Mouse (Mus musculus) adrenal gland, postnatal 14 days (tissue): ENCODE measurements around the gene Cgnl1. TPM values are rescaled to one million over a fixed set of nuclear protein-coding genes. Genes with fewer than 3 reads are reported as not detected.

Experiments used
- DNase-seq: peaks from one replicate; pipeline ENCODE4 v3.0.0; 2021; ENCODE audit warnings: mixed read lengths
- long read RNA-seq, 2 experiments: library from polyadenylated mRNA; stranded (forward); transcript quantifications; one replicate each; pipeline ENCODE4 v2.0.0; 2021
- total RNA-seq: library from RNA; stranded (reverse); gene quantifications from 2 replicates; pipeline ENCODE4 v1.2.3, GENCODE M21; 2021

The Cgnl1 gene
- total RNA-seq, result 64.8 and 67.3 TPM in 2 replicates
- long read RNA-seq, experiment 1, full-length matches to known transcripts, result 3 of 19 reads
- long read RNA-seq, experiment 1, partial matches to known transcripts, result 2 of 19 reads
- long read RNA-seq, experiment 1, other reads (novel, unspliced or antisense), result 14 of 19 reads
- long read RNA-seq, experiment 2, full-length matches to known transcripts, result 5 of 13 reads
- long read RNA-seq, experiment 2, partial matches to known transcripts, result 1 of 13 reads
- long read RNA-seq, experiment 2, other reads (novel, unspliced or antisense), result 7 of 13 reads

- peak; percentile 85 for DNase-seq
These were observed at the start of gene Cgnl1 for GRCm38 (mm10) chr9:71770991-71771767. Gene Cgnl1, minus strand, starts transcription at chr9:71771602.

GRCm38 (mm10) chr9:71818453-71818852 lies 47.1 kb upstream of the Cgnl1 start:
- no peak for DNase-seq

GRCm38 (mm10) chr9:71816121-71816520 lies 44.7 kb upstream of the Cgnl1 start:
- DNase-seq, result no peak

- DNase-seq, result no peak
These were observed 42.2 kb upstream of the Cgnl1 start for GRCm38 (mm10) chr9:71813565-71813964.

- no peak for DNase-seq
These were observed 41.5 kb upstream of the Cgnl1 start for GRCm38 (mm10) chr9:71812914-71813313.

- no peak for DNase-seq
These were observed 41.0 kb upstream of the Cgnl1 start for GRCm38 (mm10) chr9:71812402-71812801.

DNA sequence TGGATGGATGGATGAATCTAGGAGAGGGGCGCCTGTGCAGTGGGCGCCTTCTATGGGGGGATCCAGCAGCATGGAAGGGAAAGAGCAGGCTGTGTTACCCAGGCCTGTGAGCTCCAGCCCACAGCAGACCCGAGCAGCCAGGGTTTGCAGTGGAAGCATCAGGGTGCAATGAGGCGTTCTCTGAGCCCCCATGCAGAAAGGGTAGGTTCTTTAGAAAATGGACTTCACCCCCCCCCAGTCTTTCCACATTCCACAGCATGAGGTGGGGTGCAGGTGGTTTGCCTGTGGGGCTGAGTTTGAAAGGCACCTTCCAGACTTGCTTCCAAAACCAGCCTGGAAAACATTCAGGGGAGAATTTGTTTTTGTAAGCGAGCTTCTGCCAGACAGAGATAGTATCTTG lies 40.0 kb upstream of the Cgnl1 start:
- DNase-seq, result no peak

GRCm38 (mm10) chr9:71810723-71811122 lies 39.3 kb upstream of the Cgnl1 start:
- no peak for DNase-seq

GRCm38 (mm10) chr9:71808640-71809254 lies 37.3 kb upstream of the Cgnl1 start:
- DNase-seq, result no peak

- no peak for DNase-seq
These were observed 36.4 kb upstream of the Cgnl1 start for GRCm38 (mm10) chr9:71807801-71808200.

- DNase-seq, result peak; percentile 90
These were observed 35.0 kb upstream of the Cgnl1 start for GRCm38 (mm10) chr9:71806422-71806805.

DNA sequence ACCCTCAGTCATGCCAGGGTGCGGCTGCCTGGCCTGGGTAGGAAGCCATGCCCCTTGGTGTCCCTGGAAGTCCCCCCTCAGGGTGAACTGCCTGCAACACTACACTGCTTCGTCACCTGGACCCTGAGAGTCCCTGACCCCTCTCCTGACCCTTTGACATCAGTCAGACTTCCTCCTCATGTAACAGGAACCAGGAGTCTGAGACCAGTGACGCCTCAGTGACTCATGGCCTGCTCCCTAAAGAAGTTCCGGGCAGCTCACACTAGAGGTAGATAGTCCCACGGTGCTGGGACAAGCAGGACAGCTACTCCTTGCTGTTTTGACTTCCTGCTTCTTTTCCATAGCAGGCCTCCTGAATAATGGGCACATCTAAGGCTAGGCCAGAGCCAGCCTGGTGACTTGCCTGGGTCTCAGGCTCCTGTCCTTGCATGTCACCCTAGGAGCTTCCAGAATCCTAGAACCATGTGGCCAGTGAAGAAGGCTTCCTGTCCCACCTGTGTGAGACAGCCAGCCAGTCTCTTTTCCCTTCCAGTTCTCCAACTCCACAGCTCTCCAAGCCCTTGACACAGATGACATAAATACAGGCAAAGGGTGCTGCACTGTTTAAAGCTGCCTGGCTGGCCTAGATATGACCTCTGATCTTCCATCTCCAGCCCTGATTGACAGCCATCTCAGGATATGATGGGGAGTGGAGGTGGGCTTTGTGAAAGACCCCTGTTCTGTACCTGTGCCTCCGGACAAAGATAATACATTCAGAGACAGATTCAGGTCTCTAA lies 34.4 kb upstream of the Cgnl1 start:
- no peak for DNase-seq

- no peak for DNase-seq
These were observed 32.7 kb upstream of the Cgnl1 start for GRCm38 (mm10) chr9:71804116-71804515.

- DNase-seq, result no peak
These were observed 31.9 kb upstream of the Cgnl1 start for GRCm38 (mm10) chr9:71803281-71803680.

DNA sequence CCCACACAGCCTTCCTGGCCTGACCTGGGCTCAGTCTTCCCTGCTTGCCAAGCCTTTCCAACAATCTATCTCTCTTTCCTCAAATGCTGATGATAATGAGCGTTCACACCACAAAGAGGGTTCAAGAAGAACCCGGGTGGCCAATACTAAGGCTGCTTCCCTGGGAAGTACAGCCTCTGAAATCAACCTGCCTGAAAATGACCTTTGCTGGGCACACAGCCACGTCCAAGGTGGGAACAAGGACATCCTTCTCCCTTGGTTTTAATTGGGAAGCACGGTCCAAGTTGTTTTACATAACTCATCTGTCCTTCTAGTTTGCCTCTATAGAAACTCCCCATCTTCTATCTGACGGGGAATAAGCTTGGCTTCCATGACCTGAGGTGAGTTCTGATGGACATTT lies 28.2 kb upstream of the Cgnl1 start:
- DNase-seq, result no peak

- DNase-seq, result no peak
These were observed 26.8 kb upstream of the Cgnl1 start for GRCm38 (mm10) chr9:71798176-71798575.

DNA sequence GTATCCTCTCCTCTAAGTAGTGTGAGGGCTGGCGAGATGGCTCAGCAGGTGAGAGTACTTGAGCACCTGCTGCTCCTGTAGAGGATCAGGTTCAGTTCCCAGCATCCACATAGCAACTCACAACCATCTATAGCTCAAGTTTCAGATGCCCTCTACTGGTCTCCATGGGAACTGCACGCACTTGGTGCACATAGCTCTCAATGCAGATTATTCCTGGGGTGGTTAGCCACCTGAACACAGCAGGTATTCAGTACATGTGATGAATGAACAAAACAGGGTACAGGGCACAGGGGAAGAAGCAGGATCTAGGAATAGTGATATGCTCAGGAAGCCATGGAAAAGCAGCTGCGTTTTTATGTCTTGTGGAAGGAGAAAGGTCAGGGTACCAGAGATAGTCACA lies 6.0 kb upstream of the Cgnl1 start:
- DNase-seq, result no peak

DNA sequence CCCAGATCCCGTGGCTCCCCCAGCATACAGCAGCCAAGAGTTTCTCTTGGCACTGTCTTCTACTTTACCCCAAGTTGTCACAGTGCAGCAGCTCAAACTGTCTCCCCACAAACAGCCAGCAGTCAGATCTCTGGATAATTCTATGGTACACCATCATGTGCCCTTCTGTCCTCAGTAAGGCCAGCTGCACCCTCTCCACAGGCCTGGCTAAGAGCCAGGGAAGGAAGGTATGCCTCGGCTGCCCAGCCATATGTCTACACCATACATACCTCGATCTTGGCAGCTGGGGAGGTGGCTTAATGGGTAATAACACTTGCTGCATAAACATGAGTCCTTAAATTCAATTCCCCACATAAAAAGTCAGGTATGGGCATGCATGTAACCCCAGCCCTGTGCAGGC lies 4.9 kb upstream of the Cgnl1 start:
- no peak for DNase-seq

- no peak for DNase-seq
These were observed 2.2 kb upstream of the Cgnl1 start for GRCm38 (mm10) chr9:71773563-71773962.

GRCm38 (mm10) chr9:71772338-71772737 lies 936 bp upstream of the Cgnl1 start:
- peak; percentile 76 for DNase-seq

- peak; percentile 34 for DNase-seq
These were observed 918 bp downstream of the Cgnl1 start for GRCm38 (mm10) chr9:71770484-71770883.

DNA sequence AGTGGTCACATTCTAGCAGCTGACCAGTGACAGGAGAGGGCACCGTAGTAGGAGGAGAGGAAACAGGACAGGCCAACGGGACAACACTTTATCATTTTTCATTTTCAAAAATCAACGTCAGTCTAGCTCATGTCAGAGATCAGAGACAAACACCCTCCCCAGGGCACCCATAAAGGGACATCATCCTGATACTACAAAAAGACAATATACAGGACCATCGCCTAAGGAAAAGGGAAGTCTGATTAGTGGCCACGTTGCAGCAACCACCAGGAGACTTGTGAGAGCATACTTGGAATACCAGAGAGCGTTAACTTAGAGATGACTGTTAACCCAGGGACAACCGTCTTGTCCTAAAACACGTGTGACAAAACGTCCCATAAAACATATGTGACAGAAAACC lies 1.7 kb downstream of the Cgnl1 start:
- no peak for DNase-seq

DNA sequence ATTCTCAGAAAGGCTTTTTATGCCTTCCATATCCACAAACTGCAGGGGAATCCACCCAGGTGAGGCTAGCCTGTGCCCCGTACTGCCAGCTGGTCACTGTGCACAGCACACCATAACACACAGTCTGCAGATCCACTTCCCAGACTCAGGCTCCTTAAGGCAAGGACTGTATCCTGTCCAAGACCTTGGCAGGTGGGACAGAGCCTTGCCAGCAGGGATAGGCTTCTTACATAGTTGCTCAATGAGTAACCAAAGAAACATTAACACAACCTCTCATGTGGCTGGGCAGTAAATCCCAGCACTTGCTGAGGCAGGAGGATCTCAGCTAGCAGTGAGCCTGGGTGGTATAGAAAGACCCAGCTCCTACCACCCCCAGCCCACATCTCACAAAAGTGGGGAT lies 3.3 kb downstream of the Cgnl1 start:
- DNase-seq, result no peak
